Mouse (Mus musculus) 3T3-L1 (cell line): Measurements from ENCODE around the gene Fgf23.

ENCODE experiments used
- DNase-seq: peaks from one replicate; pipeline ENCODE4 v3.0.0-alpha.2; 2015; ENCODE audit warnings: low read depth, low spot score

Gene Fgf23

DNA sequence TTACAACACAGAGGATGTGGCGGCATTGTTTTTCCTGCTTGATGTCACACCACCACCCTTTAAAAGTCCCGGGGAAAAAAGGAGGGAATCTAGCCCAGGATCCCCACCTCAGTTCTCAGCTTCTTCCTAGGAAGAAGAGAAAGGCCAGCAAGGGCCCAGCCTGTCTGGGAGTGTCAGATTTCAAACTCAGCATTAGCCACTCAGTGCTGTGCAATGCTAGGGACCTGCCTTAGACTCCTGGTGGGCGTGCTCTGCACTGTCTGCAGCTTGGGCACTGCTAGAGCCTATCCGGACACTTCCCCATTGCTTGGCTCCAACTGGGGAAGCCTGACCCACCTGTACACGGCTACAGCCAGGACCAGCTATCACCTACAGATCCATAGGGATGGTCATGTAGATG is at the start of gene Fgf23:
Gene Fgf23, plus strand, starts transcription at position 86 of the 400 bp plus-strand sequence.
- DNase-seq, result peak; percentile 56

DNA sequence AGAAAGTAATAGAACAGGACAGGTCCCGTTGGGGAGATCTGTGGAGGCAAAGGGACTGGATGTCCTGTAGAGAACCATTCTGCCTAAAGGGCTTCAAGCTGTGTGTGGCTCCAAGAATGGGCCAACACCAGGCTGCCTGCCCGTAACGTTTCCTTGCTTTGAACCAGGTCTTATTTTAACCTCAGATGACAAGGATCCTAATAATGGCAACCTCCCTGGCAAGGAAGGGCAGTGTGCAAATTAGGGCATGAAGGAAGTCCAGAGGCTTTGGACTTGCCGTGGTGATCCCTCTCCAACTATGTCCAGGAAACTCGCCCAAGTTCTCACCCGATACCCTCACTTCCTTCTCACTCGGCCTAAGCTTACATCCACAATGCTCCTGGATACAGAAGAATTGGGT is 47.9 kb upstream of the Fgf23 start:
- DNase-seq, result no peak

DNA sequence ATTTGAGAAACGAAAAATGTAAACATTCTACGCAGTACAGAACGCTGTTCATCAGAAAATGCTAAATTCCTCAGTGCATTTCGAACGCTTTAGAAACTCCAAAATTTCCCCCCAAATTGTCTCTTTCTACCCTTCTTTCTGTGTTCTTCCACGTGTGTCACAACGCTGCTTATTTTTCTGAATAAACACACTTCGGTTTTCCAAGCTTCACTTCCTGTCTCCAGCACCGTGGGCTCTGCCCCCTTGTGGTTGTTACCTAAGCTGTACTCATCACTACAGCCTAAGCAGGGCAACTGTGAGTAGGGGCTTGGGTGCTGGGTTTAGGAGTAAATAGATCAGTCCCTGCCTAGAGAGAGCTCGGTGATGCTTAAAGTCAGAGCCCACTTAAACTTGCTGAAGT is 37.9 kb upstream of the Fgf23 start:
- DNase-seq, result peak; percentile 39

DNA sequence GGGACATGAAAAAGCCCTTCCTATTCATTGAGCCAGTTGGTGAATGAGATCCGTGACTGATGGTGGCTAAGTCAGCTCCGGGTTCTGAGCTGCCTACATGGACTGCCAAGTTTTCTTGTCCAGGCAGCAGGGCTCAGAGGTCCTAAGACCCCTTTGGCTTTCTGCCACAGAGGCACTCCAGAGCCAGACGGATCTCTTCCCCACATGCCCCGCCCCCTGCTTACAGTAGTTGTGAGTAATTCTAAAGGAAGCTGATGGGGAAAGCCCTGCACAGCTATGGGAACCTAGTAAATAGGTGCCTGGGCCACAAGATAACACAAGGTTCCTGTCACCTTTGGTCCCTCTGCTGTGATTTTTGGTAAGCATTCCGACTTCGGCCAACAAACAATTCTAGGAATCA is 27.8 kb upstream of the Fgf23 start:
- peak; percentile 56 for DNase-seq

DNA sequence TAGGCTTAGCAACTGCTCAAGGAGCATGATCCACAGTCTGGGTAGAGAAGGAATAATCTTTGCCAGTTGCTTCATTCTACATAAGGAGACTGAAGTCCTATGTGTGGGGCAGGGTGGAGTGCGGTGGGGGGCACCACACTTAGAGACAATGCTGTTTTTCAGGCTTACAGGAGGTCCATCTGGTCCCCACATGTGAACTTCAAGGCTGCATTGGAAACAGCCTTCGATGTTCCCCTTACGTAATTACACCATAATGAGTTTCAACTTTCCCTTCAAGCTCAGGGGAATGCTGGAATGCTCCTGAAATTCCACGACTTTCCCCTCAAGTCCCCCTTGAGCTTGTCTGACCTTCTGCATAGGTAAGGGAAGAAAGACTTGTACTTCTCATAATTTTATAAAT is 21.9 kb upstream of the Fgf23 start:
- DNase-seq, result no peak

GRCm38 (mm10) chr6:127056990-127057588 is 15.6 kb upstream of the Fgf23 start:
- peak; percentile 97 for DNase-seq

- no peak for DNase-seq
Observed at GRCm38 (mm10) chr6:127059975-127060374, 12.7 kb upstream of the Fgf23 start.

- DNase-seq, result no peak
Observed at GRCm38 (mm10) chr6:127063915-127064314, 8.8 kb upstream of the Fgf23 start.

GRCm38 (mm10) chr6:127064815-127065214 is 7.9 kb upstream of the Fgf23 start:
- DNase-seq, result no peak

- peak; percentile 49 for DNase-seq
Observed at GRCm38 (mm10) chr6:127079867-127080731, 7.4 kb downstream of the Fgf23 start.

- DNase-seq, result no peak
Observed at GRCm38 (mm10) chr6:127081820-127082219, 9.1 kb downstream of the Fgf23 start.

DNA sequence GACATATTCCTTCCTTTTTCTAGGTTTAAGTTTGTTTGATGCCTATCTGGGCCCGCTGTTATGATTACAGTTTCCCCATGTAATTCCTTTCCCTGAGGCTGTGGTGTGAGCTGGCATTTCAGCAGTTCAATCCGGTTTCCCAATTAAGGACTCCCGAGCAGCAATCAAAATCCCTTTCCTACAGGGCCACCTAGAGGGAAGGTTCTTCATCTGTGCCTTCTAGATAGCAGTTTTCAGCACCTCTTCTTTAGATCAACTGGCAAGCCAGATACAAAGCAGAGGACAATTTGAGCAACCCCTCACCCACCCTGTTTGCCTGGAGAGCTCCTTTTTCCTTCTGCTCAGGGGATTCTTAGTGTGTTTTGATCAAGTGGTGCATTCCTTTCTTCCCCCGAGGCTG is 14.0 kb downstream of the Fgf23 start:
- DNase-seq, result peak; percentile 89

DNA sequence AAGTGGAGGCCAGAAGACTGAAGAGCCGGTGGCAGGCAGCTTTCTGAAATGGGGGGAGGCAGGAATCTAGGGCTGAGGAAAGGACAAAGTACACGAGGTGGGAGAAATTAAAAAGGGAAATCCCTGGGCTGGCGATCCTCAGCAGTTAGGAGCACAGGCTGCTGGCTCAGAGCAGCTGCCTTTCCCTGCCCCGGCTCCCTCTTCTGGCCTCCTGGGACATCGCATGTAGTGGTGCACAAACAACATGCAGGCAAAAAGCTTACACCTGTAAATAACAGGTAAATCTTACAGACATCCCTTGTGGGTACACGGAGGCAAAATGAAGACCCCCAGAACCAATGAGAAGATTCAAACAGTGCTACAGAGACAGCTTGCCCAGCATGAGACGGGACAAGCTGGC is 21.9 kb downstream of the Fgf23 start:
- DNase-seq, result peak; percentile 56

- no peak for DNase-seq
Observed at GRCm38 (mm10) chr6:127103506-127104275, 31.0 kb downstream of the Fgf23 start.

GRCm38 (mm10) chr6:127104396-127105029 is 31.8 kb downstream of the Fgf23 start:
- no peak for DNase-seq

- peak; percentile 71 for DNase-seq
Observed at GRCm38 (mm10) chr6:127105107-127105506, 32.4 kb downstream of the Fgf23 start.

DNA sequence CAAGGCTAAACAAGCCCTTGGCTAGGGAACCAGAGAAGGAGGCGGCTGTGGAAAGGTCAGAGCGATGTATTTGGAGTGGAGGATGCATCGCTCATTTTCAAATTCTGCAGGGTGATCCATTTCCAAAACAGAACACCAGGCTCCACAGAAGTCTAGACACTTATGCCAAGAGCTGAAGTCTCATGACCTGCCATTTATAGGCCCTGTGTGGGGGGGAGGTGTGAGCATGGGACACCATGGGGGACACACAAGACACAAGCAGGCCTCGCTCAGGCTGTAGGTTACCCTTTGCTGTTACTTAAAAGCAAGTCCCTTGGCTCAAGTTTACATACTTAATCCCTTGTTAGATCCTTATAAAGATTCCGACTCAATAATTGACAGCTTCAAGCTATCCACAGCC is 33.5 kb downstream of the Fgf23 start:
- no peak for DNase-seq

DNA sequence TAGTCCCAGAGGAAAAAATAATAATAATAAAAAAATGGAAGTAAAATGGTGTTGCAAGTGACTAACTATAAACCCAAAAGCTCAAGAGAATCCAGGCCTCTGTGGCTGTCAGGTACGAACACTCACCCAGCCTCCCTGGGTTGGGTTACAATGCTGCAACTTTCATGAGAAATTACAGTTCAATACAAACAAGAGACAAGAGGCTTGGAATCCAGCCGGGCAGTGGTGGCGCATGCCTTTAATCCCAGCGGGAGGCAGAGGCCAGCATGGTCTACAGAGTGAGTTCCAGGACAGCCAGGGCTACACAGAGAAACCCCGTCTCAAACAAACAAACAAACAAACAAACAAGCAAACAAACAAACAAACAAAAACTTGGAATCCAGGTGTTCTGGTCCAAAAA is 34.0 kb downstream of the Fgf23 start:
- DNase-seq, result no peak

GRCm38 (mm10) chr6:127107413-127107812 is 34.7 kb downstream of the Fgf23 start:
- DNase-seq, result no peak

DNA sequence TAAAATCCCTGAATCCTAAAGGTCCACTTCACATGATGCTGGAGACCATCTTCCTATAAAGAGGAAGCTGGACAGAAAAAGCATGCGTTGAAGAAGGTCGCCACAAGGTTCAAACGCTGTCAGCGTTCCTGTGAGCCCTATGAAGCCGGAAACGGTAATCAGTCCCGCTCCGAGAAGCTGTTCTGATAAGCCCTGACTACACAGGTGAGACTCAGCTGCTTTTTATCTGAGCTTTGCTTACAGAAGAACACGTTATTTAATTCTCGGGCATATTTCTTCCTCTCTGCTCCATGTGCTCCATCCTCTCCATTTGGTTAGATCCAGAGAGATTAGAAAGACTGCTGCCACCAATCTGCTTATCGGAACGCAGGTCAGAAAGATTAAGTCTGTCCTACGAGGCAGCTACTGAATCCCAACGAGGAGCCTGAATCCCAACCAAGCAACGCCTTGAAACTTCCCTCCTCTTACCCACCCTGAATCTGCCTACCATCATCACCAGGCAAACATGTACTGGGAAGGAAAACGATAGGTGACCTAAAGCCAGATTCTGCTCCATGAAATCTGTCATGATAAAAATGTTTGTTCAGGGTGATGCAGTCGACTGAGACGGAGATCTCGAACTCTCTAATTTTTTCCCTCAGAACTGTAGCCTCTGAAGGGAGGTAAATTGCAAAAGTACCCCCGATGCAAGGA is 35.8 kb downstream of the Fgf23 start:
- peak; percentile 10 for DNase-seq

GRCm38 (mm10) chr6:127109402-127109930 is 36.8 kb downstream of the Fgf23 start, which contains the start of gene Tigar:
Gene Tigar (minus strand): TSS chr6:127109557.
- peak; percentile 93 for DNase-seq
